Mouse (Mus musculus): ENCODE measurements around the gene Lhx1. TPM values are rescaled to one million over a fixed set of nuclear protein-coding genes. Genes with fewer than 3 reads are reported as not detected.

The Lhx1 gene
- polyA plus RNA-seq, 1 experiment from 2014 or later = 10.9 TPM

DNA sequence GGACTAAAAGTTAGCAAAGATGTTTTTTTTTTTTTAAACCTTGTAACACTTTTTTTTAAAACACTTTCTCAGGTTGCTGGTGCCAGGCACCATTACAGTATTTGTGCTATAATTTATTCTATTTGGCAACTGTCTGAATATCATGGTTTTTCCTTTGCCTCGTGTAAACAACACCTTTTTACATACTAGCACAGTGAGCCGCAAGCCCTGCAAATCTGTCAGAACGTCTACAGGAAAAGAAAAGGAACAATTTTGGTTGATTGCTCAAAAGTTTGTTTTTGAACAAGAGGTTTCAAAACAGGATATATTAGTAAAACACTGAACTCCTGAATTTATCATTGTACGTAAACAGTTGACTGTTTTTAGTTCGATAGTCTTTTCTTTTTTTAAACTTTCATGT is 7.1 kb downstream of the Lhx1 start:
- no peak overlapping the region for H3K4me3 ChIP-seq (ENCODE audit: low read depth, low read length)
- H3K9ac ChIP-seq (ENCODE audit: low read length) = no peak overlapping the region
- no peak overlapping the region for H3K27ac ChIP-seq (ENCODE audit: low read depth, low read length)
- peaks cover 5% of the 10 kb centered on the region; the same call in 1 of the 2 replicates for H3K4me1 ChIP-seq (replicated peaks; ENCODE audit: control insufficient read depth, insufficient read depth, low read length)
- no peaks in the 10 kb centered on the region for H3K36me3 ChIP-seq (ENCODE audit: control insufficient read depth, insufficient read depth, low read length)
- 25% methylated on average over 5 of the region's 5 CpGs for WGBS
- DNase-seq (ENCODE audit: low spot score) = no peak
- no peak overlapping the region for H3K4me2 ChIP-seq (ENCODE audit: low read depth, low read length, severe bottlenecking)
- no peak for ATAC-seq (replicated peaks; ENCODE audit: low FRiP score)
- peaks cover 85% of the 10 kb centered on the region for H3K27me3 ChIP-seq (ENCODE audit: control insufficient read depth, insufficient read depth, low read length)
- H3K9me3 ChIP-seq (ENCODE audit: control insufficient read depth, low read length) = no peaks in the 10 kb centered on the region; the same call in 1 of the 2 replicates

DNA sequence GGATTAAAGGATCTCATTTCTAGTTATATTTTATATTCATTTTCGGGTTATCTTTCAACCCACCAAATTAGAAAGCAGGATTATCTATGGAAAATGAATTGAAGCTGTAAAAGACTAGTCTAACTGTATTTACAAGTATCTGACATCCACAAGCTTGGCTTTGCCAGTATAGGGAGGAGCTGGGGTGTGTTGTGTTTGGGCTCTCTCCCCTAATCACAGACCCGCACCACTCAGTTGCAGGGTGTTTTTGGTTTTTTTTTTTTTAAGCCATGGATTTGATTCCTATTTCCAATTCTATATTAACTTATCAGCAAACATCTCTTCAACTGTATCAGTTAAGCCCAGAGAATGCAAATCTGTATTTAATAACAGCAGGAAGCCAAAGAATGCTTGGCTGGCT is 7.9 kb downstream of the Lhx1 start:
- Histone ChIP-seq H3K27me3 (ENCODE audit: control insufficient read depth, insufficient read depth, low read length) (peaks cover 77% of the 10 kb centered on the region), H3K4me2 (ENCODE audit: low read depth, low read length, severe bottlenecking) (no peak overlapping the region), H3K36me3 (ENCODE audit: control insufficient read depth, insufficient read depth, low read length) (no peaks in the 10 kb centered on the region), H3K9ac (ENCODE audit: low read length) (no peak overlapping the region), H3K27ac (ENCODE audit: low read depth, low read length) (no peak overlapping the region), H3K4me3 (ENCODE audit: low read depth, low read length) (no peak overlapping the region), H3K4me1 (replicated peaks; ENCODE audit: control insufficient read depth, insufficient read depth, low read length) (peaks cover 4% of the 10 kb centered on the region; the same call in 1 of the 2 replicates), H3K9me3 (ENCODE audit: control insufficient read depth, low read length) (no peaks in the 10 kb centered on the region; the same call in 1 of the 2 replicates)
- DNase-seq (ENCODE audit: low spot score) (no peak), ATAC-seq (replicated peaks; ENCODE audit: low FRiP score) (no peak)
- 16% methylated on average over 2 of the region's 2 CpGs for WGBS

DNA sequence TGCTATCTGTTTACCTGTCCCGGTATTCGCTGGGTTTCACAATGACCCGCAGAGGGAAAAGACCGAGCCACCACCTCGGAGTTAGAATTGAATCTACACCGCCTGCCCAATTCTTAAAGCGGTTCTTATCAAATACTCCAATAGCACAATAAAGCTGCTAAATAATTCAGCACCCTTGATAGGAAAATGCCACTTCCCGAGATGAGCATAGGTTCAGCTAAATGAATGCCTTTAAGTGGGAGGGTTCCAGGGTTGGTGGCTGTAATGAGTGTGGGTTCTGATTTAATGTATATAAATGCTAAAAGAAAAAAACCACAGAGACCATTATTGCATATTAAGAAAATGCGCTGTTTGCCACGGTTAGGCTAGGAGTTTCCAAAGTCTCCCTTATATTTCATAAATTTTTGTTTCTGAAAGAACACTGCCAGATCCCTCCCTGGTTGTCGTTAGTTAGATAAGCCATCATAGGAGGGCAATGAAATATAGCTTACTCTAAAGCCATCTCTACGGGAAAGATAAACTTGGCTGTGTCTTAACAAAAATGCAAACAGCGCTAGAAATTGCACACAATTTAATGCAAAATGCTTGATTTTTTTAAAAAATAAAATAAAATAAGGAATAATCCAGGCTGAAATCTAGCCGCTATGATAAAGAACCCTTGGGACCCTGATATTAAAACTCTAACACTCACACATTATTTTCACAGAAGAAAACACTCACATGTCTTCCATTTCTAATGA is 8.7 kb downstream of the Lhx1 start:
- Histone ChIP-seq H3K9me3 (ENCODE audit: control insufficient read depth, low read length) (no peaks in the 10 kb centered on the region; the same call in 1 of the 2 replicates), H3K4me1 (replicated peaks; ENCODE audit: control insufficient read depth, insufficient read depth, low read length) (peaks cover 3% of the 10 kb centered on the region), H3K9ac (ENCODE audit: low read length) (no peak overlapping the region), H3K36me3 (ENCODE audit: control insufficient read depth, insufficient read depth, low read length) (no peaks in the 10 kb centered on the region), H3K4me3 (ENCODE audit: low read depth, low read length) (no peak overlapping the region), H3K27ac (ENCODE audit: low read depth, low read length) (no peak overlapping the region), H3K27me3 (ENCODE audit: control insufficient read depth, insufficient read depth, low read length) (peaks cover 69% of the 10 kb centered on the region), H3K4me2 (ENCODE audit: low read depth, low read length, severe bottlenecking) (no peak overlapping the region)
- no peak for DNase-seq (ENCODE audit: low spot score)
- WGBS = 5% methylated on average over 14 of the region's 14 CpGs
- ATAC-seq (replicated peaks; ENCODE audit: low FRiP score) = no peak

DNA sequence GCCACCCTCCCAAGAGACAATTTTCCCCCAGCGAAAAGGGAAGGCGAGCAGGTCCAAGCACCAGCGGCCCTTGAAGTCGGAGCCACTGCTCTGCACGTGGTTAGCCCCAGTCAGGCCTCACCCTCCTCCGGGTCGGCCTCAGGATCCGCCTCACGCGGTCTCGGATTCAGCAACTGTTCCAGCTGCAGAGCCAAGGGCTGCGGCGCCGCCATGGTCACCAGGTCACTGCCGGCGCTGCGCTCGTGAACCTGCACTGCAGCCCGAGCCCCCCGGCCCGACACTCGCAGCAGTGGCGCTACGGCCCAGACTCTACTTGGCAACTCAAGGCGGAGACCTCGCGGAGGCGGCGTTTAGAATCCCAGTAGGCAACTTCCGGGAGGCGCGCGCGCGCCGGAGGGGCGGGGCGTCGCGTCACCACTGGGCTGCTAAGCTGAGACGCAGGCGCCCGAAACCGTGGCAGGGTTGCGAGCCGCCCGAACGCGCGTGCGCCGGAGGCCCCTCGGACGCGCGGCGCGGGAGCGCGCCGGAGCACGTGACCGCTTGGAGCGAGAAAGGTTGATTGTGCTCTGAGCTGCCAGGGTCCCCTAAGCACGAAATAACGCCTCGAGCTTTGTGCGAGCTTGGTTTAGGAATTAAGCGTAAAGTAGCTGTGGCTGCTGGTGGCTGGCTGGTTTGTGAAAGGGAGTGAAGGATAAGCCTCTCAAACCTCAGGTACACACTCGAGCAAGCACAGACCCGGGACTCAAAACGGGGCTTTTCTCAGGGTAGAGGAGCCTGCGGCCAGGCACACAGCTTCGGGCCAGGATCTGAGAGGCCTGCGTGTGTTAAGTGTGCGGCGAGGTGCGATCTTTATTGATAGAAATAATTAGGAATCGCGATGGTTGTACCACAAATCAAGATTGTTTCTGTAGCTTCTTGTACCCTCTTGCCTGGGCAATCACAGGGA is 11.9 kb downstream of the Lhx1 start, which contains the start of gene Aatf:
Gene Aatf (minus strand): TSS at position 352 of the 946 bp plus-strand sequence.
- H3K4me1 ChIP-seq (replicated peaks; ENCODE audit: control insufficient read depth, insufficient read depth, low read length) = peaks cover 3% of the 10 kb centered on the region
- under 1% methylated on average over 80 of the region's 80 CpGs for WGBS
- peaks cover 37% of the 10 kb centered on the region for H3K27me3 ChIP-seq (ENCODE audit: control insufficient read depth, insufficient read depth, low read length)
- DNase-seq (ENCODE audit: low spot score) = peak; percentile 100
- peak; percentile 98 for ATAC-seq (replicated peaks; ENCODE audit: low FRiP score)
- peak within 1 kb of the TSS; percentile 88 for H3K4me2 ChIP-seq (ENCODE audit: low read depth, low read length, severe bottlenecking)
- peaks cover 3% of the 10 kb centered on the region; the same call in 1 of the 2 replicates for H3K36me3 ChIP-seq (ENCODE audit: control insufficient read depth, insufficient read depth, low read length)
- peak within 1 kb of the TSS; percentile 82 for H3K9ac ChIP-seq (ENCODE audit: low read length)
- peak within 1 kb of the TSS; percentile 65 for H3K27ac ChIP-seq (ENCODE audit: low read depth, low read length)
- H3K9me3 ChIP-seq (ENCODE audit: control insufficient read depth, low read length) = no peaks in the 10 kb centered on the region
- H3K4me3 ChIP-seq (ENCODE audit: low read depth, low read length) = peak within 1 kb of the TSS; percentile 73

DNA sequence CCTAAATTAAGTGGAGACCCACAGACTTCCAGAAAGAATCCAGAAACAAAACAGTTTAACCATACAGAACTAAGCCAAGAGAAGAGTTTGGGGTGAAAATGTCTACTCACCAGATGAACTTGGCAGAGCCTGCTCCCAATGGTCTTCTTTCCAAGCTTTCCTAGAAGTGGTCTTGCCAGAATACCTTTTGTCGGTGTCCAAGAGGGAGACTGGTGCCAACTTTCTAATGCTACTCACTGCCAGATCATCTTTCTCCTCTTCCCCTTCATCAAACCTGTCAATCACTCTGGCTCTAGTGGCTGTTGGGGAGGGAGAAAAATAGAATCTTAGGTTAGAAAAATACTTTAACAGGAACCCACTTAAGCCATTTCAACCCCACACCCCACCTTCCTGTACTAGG is 13.3 kb downstream of the Lhx1 start:
- DNase-seq (ENCODE audit: low spot score) = no peak
- H3K27me3 ChIP-seq (ENCODE audit: control insufficient read depth, insufficient read depth, low read length) = peaks cover 29% of the 10 kb centered on the region
- peaks cover 3% of the 10 kb centered on the region; the same call in 1 of the 2 replicates for H3K36me3 ChIP-seq (ENCODE audit: control insufficient read depth, insufficient read depth, low read length)
- H3K9me3 ChIP-seq (ENCODE audit: control insufficient read depth, low read length) = no peaks in the 10 kb centered on the region
- H3K4me1 ChIP-seq (replicated peaks; ENCODE audit: control insufficient read depth, insufficient read depth, low read length) = peaks cover 3% of the 10 kb centered on the region
- no peak overlapping the region; the same call in 1 of the 2 replicates for H3K4me2 ChIP-seq (ENCODE audit: low read depth, low read length, severe bottlenecking)
- no peak for ATAC-seq (replicated peaks; ENCODE audit: low FRiP score)
- no peak overlapping the region for H3K27ac ChIP-seq (ENCODE audit: low read depth, low read length)
- 83% methylated on average over 1 of the region's 1 CpGs for WGBS
- no peak overlapping the region for H3K9ac ChIP-seq (ENCODE audit: low read length)
- H3K4me3 ChIP-seq (ENCODE audit: low read depth, low read length) = no peak overlapping the region

DNA sequence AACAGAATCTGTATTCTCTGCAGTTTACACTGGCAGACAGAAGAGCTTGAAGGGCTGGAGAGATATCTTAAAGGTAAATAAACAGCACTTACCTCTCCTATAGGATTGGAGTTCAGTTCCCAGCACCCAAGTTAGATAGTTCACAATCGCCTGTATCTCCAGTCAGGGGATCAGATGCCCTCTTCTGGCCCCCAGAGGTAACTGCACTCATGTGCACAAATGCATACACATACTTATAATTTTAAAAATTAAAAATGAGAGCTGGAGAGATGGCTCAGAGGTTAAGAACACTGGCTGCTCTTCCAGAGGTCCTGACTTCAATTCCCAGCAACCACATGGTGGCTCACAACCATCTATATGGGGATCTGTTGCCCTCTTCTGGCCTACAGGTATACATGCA is 21.0 kb downstream of the Lhx1 start:
- H3K27ac ChIP-seq (ENCODE audit: low read depth, low read length) = no peak overlapping the region
- ATAC-seq (replicated peaks; ENCODE audit: low FRiP score) (no peak), DNase-seq (ENCODE audit: low spot score) (no peak)
- H3K27me3 ChIP-seq (ENCODE audit: control insufficient read depth, insufficient read depth, low read length) = no peaks in the 10 kb centered on the region
- H3K4me1 ChIP-seq (replicated peaks; ENCODE audit: control insufficient read depth, insufficient read depth, low read length) = no peaks in the 10 kb centered on the region
- H3K9me3 ChIP-seq (ENCODE audit: control insufficient read depth, low read length) = no peaks in the 10 kb centered on the region
- no peak overlapping the region for H3K4me3 ChIP-seq (ENCODE audit: low read depth, low read length)
- H3K4me2 ChIP-seq (ENCODE audit: low read depth, low read length, severe bottlenecking) = no peak overlapping the region
- H3K36me3 ChIP-seq (ENCODE audit: control insufficient read depth, insufficient read depth, low read length) = peaks cover 3% of the 10 kb centered on the region; the same call in 1 of the 2 replicates
- 100% methylated on average over 1 of the region's 1 CpGs for WGBS
- no peak overlapping the region for H3K9ac ChIP-seq (ENCODE audit: low read length)

DNA sequence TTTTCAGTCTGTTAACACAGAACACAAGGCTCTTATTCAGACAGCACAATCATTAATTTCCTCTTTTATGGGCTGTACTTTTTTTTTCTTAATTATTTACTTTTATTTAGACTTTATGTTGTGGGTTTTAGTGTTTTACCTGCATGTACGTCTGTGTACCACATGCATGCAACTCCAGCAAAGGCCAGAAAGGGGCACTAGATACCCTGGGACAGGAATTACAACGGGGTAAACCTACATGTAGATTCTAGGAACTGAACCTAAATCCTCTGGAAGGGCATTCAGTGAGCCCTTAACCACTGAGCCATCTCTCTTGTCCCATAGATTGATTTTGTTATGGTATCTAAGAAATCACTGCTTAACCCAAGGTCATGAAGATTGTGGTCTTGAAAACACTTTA is 27.4 kb downstream of the Lhx1 start:
- Histone ChIP-seq H3K9me3 (ENCODE audit: control insufficient read depth, low read length) (no peaks in the 10 kb centered on the region), H3K36me3 (ENCODE audit: control insufficient read depth, insufficient read depth, low read length) (peaks cover 4% of the 10 kb centered on the region; the same call in 1 of the 2 replicates), H3K4me1 (replicated peaks; ENCODE audit: control insufficient read depth, insufficient read depth, low read length) (peaks cover 5% of the 10 kb centered on the region; the same call in 1 of the 2 replicates), H3K4me2 (ENCODE audit: low read depth, low read length, severe bottlenecking) (no peak overlapping the region), H3K27ac (ENCODE audit: low read depth, low read length) (no peak overlapping the region), H3K9ac (ENCODE audit: low read length) (no peak overlapping the region), H3K27me3 (ENCODE audit: control insufficient read depth, insufficient read depth, low read length) (no peaks in the 10 kb centered on the region), H3K4me3 (ENCODE audit: low read depth, low read length) (no peak overlapping the region)
- ATAC-seq (replicated peaks; ENCODE audit: low FRiP score) (no peak), DNase-seq (ENCODE audit: low spot score) (no peak)
- 69% methylated on average over 2 of the region's 2 CpGs for WGBS

DNA sequence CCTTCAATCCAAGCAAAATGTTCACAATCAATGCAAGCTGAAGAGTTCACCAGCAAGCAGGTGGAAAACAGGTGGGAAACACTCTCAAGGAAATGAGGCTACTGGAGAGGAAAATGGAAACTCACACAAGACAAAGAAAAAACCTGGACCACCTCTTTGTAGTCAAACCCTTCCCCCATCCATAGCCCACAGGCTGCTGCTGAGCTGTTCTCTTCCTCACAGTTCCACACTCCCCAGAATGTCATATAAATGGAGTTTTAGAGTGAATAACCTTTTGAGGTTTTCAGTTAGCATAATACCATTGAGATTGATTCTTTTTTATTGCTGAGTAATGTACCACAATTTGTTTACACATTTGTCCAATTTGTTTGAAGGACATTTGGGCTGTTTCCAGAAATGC is 28.4 kb downstream of the Lhx1 start:
- Histone ChIP-seq H3K36me3 (ENCODE audit: control insufficient read depth, insufficient read depth, low read length) (peaks cover 4% of the 10 kb centered on the region; the same call in 1 of the 2 replicates), H3K9me3 (ENCODE audit: control insufficient read depth, low read length) (no peaks in the 10 kb centered on the region), H3K27me3 (ENCODE audit: control insufficient read depth, insufficient read depth, low read length) (no peaks in the 10 kb centered on the region), H3K27ac (ENCODE audit: low read depth, low read length) (no peak overlapping the region), H3K4me2 (ENCODE audit: low read depth, low read length, severe bottlenecking) (no peak overlapping the region), H3K9ac (ENCODE audit: low read length) (no peak overlapping the region), H3K4me1 (replicated peaks; ENCODE audit: control insufficient read depth, insufficient read depth, low read length) (peaks cover 5% of the 10 kb centered on the region; the same call in 1 of the 2 replicates), H3K4me3 (ENCODE audit: low read depth, low read length) (no peak overlapping the region)
- DNase-seq (ENCODE audit: low spot score) (no peak), ATAC-seq (replicated peaks; ENCODE audit: low FRiP score) (no peak)

Data from forebrain, embryonic 11.5 days (tissue).